Mouse (Mus musculus): Measurements from ENCODE around the gene Clns1a.

Clns1a gene

DNA sequence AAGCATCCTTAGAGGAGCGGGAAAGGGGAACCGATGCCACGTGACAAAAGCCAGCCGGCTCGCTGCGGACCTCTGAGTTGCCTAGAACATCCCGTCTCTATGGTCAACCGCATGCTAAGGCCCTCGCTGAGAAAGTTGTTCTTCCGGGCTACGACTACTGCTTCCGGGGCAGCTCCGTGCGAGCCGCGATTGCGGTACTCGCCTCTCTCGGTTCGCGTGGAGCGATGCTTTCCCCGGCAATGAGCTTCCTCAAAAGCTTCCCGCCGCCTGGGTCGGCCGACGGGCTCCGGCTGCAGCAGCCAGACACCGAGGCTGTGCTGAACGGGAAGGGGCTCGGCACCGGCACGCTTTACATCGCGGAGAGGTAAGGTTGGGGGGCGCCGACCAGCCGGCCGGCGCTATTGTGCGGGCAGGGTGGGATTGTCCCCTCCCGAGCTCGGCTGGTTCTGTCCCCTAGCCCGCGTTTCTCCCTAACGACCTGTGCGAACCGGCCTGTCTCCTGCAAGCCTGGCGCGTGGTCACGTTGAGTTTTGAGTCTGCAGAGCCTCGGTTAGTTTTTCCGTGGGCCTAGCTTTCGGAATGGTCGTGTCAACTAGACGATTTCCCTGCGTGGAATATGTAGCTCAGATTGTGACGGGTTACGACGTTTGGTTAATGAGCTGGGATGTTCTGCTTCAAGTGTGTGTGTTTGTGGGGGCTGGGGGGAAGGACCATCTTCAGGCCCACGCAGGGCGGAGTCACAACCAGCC lies at the start of gene Clns1a:
TSS of gene Clns1a (plus strand) at position 129 of the 749 bp plus-strand sequence.
- DNase-seq: peak; percentile 88

DNA sequence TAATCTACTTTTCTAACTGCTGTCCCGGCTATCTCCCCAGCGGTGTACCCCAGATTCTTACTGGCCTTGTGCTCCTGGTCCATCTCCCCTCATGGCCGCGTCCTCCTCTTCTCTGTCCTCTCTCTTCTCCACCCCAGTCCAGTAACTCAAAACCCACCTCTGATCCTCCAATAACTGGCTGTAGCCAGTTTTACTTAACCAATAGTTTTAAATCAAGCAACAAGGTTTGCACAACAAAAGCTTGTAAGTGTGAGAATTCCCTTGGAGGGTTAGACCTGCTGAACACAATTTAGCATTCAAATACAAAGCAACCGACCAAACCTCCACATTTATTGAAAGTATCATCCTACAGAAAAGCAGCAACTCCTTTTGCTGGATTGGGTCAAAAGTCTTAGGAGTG lies 48.8 kb upstream of the Clns1a start:
- no peak for DNase-seq

DNA sequence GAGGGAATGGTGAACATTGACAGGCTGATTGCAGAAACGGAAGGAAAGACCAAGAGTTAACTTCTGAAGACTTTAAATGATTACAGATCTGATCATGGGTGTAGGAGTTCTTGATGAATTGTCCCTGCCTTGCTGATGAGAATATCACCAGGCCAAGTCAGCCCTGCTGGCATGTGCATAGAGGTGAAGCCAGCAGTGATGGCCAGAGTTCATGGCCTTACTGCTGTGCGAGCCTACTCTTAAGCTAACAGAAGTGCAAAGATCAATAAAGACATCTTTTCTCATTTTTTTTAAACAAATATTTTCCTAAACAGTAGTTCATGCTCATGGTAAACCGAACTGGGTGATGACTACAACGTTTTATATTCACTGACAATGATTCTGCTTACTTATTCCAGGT lies 45.7 kb upstream of the Clns1a start:
- DNase-seq: no peak

DNA sequence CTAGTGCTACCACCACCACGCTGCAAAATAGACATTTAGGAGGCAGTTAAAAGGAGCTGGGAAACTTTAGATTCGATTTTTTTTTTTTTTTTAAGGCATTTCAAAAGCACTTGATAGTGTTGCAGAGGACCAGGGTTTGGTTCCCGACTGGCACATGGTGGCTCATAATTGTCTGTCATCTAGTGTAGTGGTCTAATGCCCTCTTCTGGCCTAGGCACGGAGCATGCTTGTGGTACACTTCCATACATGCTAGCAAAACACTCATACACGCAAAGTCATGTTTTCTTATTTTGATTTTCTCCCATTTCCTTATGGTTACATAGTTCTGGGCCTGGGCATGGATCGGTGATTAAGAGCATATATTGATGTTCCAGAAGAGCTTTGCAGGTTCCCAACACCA lies 40.3 kb upstream of the Clns1a start:
- no peak for DNase-seq

DNA sequence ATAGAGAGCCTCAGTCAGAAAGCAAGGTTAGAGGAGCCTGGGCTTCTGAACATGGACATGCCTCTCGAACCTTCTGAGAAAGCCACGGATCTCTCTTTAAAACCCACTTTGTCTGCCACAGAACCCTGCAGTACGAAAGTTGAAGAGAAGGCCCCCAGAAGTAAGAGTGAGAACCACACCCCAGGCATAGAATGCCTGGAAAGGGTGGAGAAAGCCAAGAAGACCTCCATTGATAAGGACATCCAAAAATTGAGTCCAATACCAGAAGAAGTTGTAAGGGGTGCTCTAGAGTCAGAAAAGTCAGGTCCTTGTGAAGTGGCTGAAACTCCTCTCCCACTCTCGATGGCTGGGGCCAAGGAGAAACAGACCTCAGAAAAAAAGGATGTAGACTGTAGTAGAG lies 34.8 kb upstream of the Clns1a start:
- no peak for DNase-seq

DNA sequence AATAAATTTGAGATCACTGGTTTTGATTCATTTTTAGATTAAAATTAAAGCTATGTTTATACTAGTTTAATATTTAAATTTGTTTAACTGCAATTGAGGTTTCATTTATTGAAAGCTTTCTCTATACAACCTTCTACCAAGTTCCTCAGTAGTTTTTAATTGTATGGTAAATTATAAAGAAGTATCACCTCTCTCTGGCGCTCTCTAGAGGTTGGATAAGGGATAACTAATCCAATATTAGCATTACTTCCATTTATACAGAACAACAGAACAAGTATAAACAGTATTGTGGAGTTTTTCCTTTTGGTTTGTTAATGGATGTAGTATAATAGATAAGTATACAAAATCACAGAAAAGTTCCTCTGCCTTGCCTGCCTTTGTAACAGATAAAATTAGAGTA lies 17.2 kb upstream of the Clns1a start:
- no peak for DNase-seq

DNA sequence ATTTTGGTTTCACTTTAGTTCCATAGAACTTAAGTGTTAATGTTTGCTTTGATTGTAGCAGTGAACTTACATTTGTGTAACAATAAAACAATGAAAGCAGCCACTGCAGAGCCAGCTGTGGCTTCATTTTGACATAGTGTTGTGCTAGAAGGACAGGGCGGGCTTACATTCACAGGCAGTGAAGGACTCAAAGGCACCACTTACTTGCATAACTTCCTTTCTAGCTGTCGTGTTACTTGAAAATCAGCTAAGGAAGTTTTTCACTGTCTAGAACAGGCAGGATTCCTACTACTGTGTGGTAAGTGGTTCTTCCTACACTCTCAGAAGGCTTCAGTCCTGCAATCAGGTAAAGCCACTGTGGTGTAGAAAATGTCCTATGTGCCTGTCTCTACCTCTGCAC lies 8.6 kb upstream of the Clns1a start:
- no peak for DNase-seq

DNA sequence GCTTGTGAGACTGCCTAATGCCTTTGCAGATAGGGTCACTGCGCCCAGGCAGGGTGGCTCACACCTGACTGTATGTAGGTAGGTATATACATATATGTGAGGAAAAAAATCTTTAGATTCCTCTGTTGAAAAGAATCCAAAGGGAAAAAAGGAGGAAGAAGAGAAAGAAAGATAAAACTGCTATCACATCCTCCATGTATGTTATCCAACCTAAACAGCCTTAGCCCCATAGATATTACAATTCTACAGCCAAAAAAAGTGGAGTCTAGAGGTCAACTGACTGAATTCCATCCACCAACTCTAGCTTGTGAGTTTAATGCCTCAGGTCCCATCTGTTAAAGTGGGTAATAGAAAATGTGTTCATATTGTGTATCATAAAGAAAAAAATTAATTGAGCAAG lies 993 bp upstream of the Clns1a start:
- DNase-seq: no peak

DNA sequence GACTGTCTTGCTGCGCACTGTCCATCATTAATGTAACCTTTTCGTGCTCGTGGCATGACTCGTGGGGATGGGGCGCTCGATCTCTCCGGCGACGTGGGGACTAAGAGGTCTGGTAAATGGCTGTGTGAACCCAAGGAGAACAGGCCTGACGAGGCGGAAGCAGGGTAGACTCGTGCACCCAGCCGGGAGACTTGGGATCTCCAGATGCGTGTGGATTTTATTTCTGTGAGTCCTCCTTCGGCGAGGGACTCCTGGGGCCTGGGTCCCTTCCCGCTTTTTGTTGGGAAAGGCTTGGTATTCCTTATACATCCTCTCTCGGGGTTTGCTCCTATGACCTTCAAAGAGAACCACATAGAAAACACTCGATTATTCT lies 315 bp upstream of the Clns1a start:
- peak in 1 of 2 experiments; percentile 42 for DNase-seq

DNA sequence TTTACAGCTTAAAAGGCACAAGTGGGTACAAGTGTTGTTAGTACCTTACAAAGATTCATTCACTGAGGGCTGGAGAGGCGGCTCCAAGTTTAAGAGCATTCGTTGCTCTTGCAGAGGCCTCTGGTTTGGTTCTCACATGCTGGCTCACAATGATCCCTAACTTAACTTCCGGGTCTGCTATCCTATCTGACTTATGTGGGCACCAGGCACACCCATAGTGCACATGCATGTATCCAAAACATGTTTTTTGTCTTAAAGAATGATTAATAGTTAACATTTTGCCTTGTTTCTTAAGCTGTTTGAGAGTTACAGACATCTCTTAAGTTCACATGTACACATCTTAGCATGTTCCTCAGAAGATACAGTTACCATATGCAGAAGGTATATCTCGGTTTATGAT lies 3.7 kb downstream of the Clns1a start:
- DNase-seq: no peak

DNA sequence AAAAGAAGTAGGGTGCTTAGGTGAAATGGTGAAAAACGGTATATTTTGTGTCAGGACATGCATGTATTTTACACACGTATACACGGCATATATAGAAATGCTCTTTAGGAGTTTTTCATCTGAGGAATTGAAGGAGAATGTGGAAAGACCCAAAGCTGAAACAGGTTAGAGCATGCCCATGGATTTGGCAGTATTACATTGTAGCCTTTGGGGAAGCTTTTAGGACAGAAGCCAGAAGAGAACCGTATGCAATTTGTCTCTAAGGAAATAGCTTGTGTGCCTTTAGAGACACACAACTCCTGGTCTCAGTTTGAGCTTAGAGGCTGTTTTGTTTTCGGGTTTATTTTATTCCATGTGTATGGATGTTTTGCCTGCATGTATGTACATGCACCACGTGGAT lies 4.7 kb downstream of the Clns1a start:
- DNase-seq: no peak

DNA sequence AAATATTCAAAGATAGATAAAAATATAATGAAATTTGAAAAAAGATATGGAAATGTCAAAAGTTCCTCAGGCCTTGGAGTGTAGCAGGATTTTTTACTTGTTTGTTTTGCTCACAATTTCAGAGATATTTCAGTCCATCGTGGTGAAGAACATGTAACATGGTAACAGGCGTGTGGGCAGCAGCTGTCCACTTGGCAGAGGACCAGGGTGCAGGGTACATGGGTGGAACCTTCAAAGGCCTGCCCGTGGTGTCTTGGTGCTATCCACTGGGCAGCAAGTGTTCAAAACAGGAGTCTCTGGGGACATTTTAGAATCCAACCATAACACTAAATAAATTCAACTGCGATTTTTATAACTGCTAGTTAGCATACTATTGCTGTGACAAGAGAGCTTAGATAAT lies 10.7 kb downstream of the Clns1a start:
- no peak for DNase-seq

DNA sequence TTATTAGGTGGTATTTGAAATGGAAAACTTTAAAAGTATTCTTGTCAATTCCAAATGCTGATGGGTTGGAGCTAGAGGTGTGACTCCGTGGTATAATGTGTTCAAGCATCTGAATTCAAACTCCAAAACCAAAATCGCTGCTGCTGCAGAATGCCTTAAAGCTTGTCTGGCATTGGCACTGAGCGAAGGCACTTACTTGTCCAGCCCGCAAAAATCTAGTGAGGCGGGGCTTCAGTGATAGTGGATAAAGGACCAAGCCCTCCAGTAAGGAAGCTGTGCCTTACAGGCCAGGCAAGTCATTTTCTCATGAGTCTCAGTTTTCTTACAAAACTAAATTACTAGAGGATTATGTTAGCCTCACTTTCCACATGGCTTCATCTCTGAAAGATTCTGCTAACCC lies 11.4 kb downstream of the Clns1a start:
- DNase-seq: no peak

DNA sequence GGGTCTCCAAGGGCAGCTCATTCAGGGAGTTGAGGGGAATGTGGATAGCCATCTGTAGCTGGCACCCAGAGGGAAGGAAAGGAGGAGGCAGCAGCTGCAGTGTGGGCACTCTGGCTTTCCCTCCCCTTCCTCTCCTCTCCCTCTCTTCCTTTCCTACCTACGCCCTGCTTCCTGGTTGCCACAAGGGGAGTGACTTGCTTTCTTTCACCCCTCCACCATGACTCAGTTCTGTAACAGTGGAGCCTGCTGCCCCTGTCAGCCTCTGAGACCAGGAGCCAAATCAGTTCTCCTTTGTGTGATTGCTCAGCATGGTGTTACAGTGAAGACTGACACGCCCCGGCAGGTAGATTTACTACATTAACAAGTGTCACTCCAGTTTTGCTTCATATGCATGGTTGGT lies 12.8 kb downstream of the Clns1a start:
- no peak for DNase-seq

DNA sequence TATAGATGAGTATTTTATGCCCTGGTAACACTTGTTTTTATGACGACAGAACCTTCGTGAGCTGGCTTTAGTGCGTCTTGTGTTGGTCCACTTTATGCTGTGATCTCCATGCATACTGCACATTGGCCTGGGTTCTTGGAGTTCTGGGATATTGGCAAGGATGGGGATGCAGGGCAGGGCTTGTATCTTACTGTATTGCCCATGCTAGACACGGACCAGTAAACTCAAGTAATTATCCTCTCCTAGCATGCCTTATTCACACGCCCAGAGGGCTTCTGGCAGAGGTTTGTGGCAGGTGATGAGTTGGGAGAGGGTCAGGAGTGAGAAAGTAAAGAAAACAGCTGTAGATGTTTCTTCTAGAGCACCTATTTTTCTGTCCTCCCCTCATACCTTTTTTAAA lies 18.2 kb downstream of the Clns1a start:
- no peak for DNase-seq

DNA sequence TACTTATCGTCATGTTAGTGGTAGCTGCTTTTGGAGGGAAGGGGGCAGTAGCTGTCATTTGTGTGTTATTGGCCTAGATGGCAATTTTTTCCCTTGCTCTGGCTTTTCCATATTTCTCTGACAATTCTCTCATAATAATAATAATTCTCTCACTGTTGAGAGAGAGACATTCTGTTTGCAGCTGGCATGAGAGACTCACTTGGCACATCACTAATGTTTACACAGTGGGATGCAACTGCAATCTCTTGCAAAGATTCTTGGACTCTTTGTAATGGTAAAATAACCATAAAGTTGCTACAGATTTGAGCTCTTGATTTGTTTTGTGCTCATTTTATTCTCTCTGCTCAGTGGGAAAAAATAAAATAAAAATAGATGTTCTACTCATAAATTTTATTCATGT lies 20.9 kb downstream of the Clns1a start:
- DNase-seq: no peak

DNA sequence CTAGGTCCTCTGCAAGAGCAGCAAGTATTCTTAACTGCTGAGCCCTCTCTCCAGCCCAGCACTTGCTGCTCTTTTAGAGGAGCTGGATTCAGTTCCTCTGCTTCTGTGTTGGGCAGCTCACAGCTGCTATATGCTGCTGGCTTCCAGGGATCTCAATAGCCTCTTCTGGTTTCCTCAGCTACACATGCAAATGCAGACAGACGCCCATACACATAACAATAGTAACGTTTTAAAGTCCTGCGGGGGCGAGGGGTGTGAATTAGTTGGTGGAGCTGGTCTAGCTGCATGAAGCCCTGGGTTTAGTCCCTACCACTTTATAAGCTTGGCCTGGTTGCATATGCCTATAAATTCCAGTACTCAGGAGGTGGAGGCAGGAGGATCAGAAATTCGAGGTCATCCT lies 22.6 kb downstream of the Clns1a start:
- DNase-seq: no peak

DNA sequence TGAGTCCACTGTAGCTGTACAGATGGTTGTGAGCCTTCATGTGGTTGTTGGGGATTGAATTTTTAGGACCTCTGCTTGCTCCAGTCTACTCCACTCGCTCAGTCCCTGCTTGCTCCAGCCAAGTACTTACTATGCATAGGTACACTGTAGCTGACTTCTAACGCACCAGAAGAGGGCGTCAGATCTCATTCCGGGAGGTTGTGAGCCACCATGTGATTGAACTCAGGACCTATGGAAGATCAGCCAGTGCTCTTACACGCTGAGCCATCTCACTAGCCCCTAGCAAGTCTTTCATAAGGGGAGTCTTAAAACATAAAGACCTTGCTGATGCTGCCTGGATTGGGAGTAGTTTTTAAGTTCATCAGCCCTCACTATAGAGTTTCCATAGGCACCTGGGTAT lies 23.7 kb downstream of the Clns1a start:
- DNase-seq: peak in 1 of 2 experiments; percentile 67

DNA sequence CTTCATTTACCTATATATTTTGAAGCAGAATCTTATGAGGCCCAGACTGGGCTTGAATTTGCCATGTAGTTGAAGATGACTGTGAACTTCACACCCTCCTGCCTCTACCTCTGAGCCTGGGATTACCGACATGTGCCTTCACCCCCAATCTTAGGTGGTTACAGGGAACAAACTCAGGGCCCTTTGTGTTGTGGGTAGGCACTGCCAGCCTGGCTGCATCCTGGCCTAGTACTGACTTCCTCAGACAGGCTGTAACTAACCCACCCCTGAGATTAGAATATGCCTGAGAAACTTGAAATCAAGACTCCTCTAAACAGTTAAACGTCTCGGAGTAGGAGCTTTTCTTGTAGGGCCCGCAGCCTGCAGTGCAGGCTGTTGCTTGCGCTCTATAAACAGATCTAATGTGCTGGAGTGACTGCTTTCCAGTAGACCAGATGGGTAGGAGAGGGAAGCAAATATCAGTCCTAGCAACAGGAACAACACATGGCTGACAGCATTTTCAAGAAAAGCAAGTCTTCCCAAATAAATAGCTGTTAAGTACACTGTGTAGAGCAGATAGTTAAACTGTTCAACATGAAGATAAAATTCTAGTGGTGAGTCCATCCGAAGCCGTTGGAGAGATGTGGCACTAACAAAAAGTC lies 26.0 kb downstream of the Clns1a start:
- peak; percentile 53 to 71 for DNase-seq

DNA sequence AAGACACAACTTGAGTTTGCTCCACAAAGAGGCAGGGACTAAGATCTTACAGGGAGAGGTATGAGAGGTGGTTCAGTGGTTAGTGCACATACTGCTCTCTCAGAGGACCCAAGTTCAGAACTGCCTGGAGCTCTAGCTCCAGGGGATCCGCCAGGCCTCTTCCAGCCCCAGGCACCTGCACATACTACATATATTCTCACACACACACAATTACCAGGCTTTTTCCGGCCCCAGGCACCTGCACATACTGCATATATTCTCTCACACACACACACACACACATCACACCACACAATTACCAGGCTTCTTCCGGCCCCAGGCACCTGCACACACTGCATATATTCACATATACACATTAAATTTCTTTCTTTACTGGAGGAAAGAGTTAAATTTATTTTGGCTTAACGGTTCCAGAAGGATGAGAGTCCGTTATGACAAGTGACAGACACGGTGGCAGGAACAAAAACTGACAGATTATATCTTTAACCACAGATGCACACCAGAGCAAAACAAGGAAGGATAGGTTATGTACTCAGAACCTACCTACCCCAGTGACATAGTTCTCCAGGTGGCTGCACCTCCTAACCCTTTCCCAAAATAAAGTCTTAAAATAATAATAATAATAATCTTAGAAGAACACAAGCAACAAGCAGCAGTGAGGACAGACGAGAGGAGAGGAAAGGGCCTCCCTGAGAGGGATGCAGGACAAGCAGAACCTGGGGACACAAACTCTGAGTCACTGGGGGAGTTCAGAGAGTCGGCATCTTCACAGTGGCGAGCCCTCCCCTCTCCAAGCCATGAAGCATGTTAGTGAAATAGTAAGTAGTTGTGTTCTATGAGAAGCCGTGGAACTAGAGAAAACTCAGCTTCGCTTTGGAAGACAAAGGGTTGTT lies 27.5 kb downstream of the Clns1a start:
- peak; percentile 73 to 82 for DNase-seq

DNA sequence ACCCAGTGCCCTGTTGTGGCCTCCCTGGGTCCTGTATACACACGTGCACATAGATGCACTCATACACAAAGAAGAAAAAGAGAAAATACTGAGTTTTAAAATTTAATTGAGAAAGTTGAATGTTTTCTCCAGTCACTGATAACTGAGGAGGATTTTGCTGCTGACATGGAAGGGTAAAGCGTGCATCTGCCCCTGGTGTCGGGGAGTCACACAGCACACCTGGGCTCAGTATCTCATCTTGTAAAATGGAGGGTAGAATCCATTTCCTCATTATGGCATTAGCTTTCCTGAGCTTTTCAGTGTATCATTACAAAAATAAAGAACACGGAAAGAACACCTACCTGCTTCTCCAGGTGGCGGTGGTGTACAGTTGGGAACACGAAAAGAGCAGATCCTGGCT lies 29.0 kb downstream of the Clns1a start:
- DNase-seq: peak in 1 of 2 experiments; percentile 63

DNA sequence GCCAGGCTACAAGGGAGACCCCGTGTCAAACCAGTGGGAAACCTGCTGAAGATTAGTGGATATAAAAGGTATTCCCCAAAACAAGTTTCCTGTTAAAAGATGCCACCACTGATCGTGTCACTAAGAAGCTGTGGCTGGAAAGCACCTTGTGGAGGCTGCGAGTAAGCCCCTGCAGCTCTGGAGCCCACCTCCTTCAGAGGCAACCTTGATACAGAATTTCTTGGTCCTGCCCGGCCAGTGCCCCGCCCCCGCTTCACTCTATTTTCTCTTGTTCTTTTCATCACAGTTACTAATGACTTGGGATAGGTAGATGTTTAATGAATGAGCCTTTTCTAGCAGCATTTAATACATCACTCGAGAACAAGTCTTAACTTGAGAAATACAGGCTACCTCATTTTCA lies 29.6 kb downstream of the Clns1a start:
- DNase-seq: peak; percentile 45 to 48

DNA sequence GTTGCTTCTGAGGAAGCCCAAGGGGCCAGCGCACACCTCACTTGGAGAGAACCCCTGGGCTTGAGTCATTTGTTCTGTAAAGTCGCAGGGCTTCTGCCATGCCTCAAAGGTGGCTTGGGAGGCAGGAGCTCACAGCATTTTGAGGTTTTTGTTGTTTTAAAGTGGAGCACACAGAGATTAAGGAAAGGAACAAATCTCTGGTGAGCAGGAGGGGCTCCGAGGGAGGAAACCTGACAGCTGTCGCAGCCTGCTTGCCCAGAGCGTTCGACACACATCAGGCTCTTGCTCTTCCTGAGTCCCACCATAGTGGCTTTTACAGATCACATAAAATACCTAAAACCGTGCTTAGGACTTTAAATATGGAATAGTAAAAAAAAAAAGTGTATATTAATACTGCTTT lies 30.3 kb downstream of the Clns1a start:
- DNase-seq: peak; percentile 52 to 63

All from thymus, postnatal 36 days (tissue).